ENCODE assay signal across 22 mouse cellular contexts in the genomic region with DNA sequence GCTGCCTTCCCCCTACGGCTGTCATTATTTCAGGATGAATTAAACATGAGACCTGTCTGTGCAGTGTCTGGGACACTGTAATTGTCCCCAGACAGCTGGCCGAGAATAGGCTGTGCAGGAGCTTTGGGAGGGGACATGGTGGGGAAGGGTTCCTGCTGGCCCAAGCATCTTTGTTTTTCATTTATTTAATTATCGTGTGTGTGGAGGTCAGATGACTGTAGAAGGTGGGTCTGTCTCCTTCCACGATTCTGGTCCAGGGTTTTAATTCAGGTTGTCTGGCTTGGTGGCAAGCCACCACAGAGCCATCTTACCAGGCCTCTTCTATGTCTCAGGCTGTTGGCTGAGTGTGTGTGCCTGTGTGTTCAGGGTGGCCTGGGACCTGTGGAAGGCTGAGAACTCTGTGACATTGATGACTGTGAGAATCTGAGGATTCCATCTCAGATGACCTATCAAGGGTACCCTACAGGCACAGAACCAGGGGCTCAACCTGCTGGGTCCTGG. TPM values are rescaled to one million over a fixed set of nuclear protein-coding genes. Genes with fewer than 3 reads are reported as not detected.
DNase-seq lines count a peak whose midpoint lies in the region; ATAC-seq lines count a peak whose summit lies in the region.
"Had no signal": no experiment of that assay in that cellular context is flagged by ENCODE, and none has a peak within 500 bp of the region (broad histone marks: within the 10 kb centered on the region; RNA-seq: fewer than 3 reads in every experiment).

No protein-coding gene starts in this region.

- no peaks in the 10 kb centered on the region for H3K9me3 ChIP-seq in liver, embryonic 11.5 days (ENCODE audit: control insufficient read depth, low read length)
- H3K9me3 ChIP-seq in liver, embryonic 12.5 days (replicated peaks), result no peaks in the 10 kb centered on the region
- no peaks in the 10 kb centered on the region for H3K9me3 ChIP-seq in embryonic facial prominence, embryonic 10.5 days
- no peaks in the 10 kb centered on the region for H3K9me3 ChIP-seq in midbrain, embryonic 12.5 days
- H3K9me3 ChIP-seq: embryonic facial prominence, embryonic 15.5 days; heart, embryonic 12.5 days; liver, embryonic 13.5 days; neural tube, embryonic 12.5 days had no signal

- no peak for ATAC-seq in liver, embryonic 11.5 days (replicated peaks; ENCODE audit: low FRiP score)
- ATAC-seq in liver, embryonic 12.5 days, result no peak
- no peak for ATAC-seq in midbrain, embryonic 12.5 days (ENCODE audit: low FRiP score, low read depth)
- ATAC-seq: intestine, embryonic 16.5 days; lung, postnatal 0 days; Patski had no signal

- H3K4me1 ChIP-seq in liver, embryonic 11.5 days (replicated peaks; ENCODE audit: control insufficient read depth, insufficient read depth, low read length), result no peaks in the 10 kb centered on the region
- peaks cover 6% of the 10 kb centered on the region; the same call in 1 of the 2 replicates for H3K4me1 ChIP-seq in liver, embryonic 12.5 days
- H3K4me1 ChIP-seq in embryonic facial prominence, embryonic 10.5 days, result peaks cover 26% of the 10 kb centered on the region
- H3K4me1 ChIP-seq in midbrain, embryonic 12.5 days, result peaks cover 47% of the 10 kb centered on the region

- no peak overlapping the region for H3K27ac ChIP-seq in liver, embryonic 11.5 days (ENCODE audit: low read depth, low read length)
- no peak overlapping the region for H3K27ac ChIP-seq in liver, embryonic 12.5 days
- H3K27ac ChIP-seq in embryonic facial prominence, embryonic 10.5 days (replicated peaks), result no peak overlapping the region
- H3K27ac ChIP-seq in midbrain, embryonic 12.5 days (replicated peaks), result peak overlapping the region; percentile 25
- H3K27ac ChIP-seq: embryonic facial prominence, embryonic 15.5 days; liver, embryonic 13.5 days; neural tube, embryonic 12.5 days had no signal

- no peaks in the 10 kb centered on the region for H3K27me3 ChIP-seq in liver, embryonic 11.5 days (replicated peaks; ENCODE audit: control insufficient read depth, insufficient read depth, low read length)
- H3K27me3 ChIP-seq in liver, embryonic 12.5 days (replicated peaks), result no peaks in the 10 kb centered on the region; the same call in 1 of the 2 replicates
- no peaks in the 10 kb centered on the region for H3K27me3 ChIP-seq in embryonic facial prominence, embryonic 10.5 days (replicated peaks; ENCODE audit: low read depth, poor library complexity, severe bottlenecking)
- no peaks in the 10 kb centered on the region for H3K27me3 ChIP-seq in midbrain, embryonic 12.5 days
- H3K27me3 ChIP-seq: embryonic facial prominence, embryonic 15.5 days; heart, embryonic 12.5 days; liver, embryonic 13.5 days; neural tube, embryonic 12.5 days; Patski had no signal

- H3K9ac ChIP-seq in liver, embryonic 11.5 days (ENCODE audit: low read depth, low read length), result no peak overlapping the region
- H3K9ac ChIP-seq in liver, embryonic 12.5 days, result no peak overlapping the region
- H3K9ac ChIP-seq in midbrain, embryonic 12.5 days (replicated peaks), result no peak overlapping the region
- H3K9ac ChIP-seq: embryonic facial prominence, embryonic 15.5 days; heart, embryonic 12.5 days; liver, embryonic 13.5 days; neural tube, embryonic 12.5 days had no signal

- H3K4me2 ChIP-seq in liver, embryonic 11.5 days, result no peak overlapping the region
- no peak overlapping the region for H3K4me2 ChIP-seq in liver, embryonic 12.5 days
- no peak overlapping the region for H3K4me2 ChIP-seq in midbrain, embryonic 12.5 days (replicated peaks)
- H3K4me2 ChIP-seq: embryonic facial prominence, embryonic 15.5 days; heart, embryonic 12.5 days; liver, embryonic 13.5 days; neural tube, embryonic 12.5 days had no signal

- H3K36me3 ChIP-seq in liver, embryonic 11.5 days (ENCODE audit: control insufficient read depth, insufficient read depth, low read length), result no peaks in the 10 kb centered on the region
- no peaks in the 10 kb centered on the region for H3K36me3 ChIP-seq in liver, embryonic 12.5 days
- H3K36me3 ChIP-seq in embryonic facial prominence, embryonic 10.5 days (replicated peaks), result no peaks in the 10 kb centered on the region
- no peaks in the 10 kb centered on the region for H3K36me3 ChIP-seq in midbrain, embryonic 12.5 days
- H3K36me3 ChIP-seq: embryonic facial prominence, embryonic 15.5 days; heart, embryonic 12.5 days; liver, embryonic 13.5 days; neural tube, embryonic 12.5 days had no signal

- H3K4me3 ChIP-seq in liver, embryonic 11.5 days (ENCODE audit: low read depth, low read length), result no peak overlapping the region
- no peak overlapping the region for H3K4me3 ChIP-seq in liver, embryonic 12.5 days
- no peak overlapping the region for H3K4me3 ChIP-seq in embryonic facial prominence, embryonic 10.5 days
- no peak overlapping the region for H3K4me3 ChIP-seq in midbrain, embryonic 12.5 days
- H3K4me3 ChIP-seq: embryonic facial prominence, embryonic 15.5 days; heart, embryonic 12.5 days; liver, embryonic 13.5 days; neural tube, embryonic 12.5 days had no signal

- peak; percentile 6 to 11 for DNase-seq in cerebellum, postnatal 25 days
- no peak for DNase-seq in cerebellum, adult 11 months
- peak; percentile 17 for DNase-seq in liver, embryonic 11.5 days (ENCODE audit: low spot score)
- DNase-seq in embryonic facial prominence, embryonic 10.5 days (ENCODE audit: low spot score), result peak; percentile 7
- DNase-seq in spleen, postnatal 4 days (ENCODE audit: low spot score in 2 of 2), result no peak
- DNase-seq: gastrocnemius, postnatal 14 days; heart, postnatal 36 days; layer of hippocampus, adult 9-11 months; liver, embryonic 13.5 days; retina, postnatal 1 day; spleen, adult 18-20 months; thymus, postnatal 14 days had no signal

- 68% methylated on average over 4 of the region's 4 CpGs for WGBS in liver, embryonic 11.5 days
- 64% methylated on average over 4 of the region's 4 CpGs for WGBS in liver, embryonic 12.5 days (ENCODE audit: insufficient replicate concordance)
- 55% methylated on average over 4 of the region's 4 CpGs for WGBS in embryonic facial prominence, embryonic 10.5 days
- 49% methylated on average over 4 of the region's 4 CpGs for WGBS in midbrain, embryonic 12.5 days

RNA-seq across cellular contexts. Expression of a gene that starts 5.5 kb away (rescaled TPM):
- 0.44 and 0.70 TPM in 2 replicates for polyA plus RNA-seq in liver, embryonic 11.5 days (2014; fragmentation: Nextera tagmentation; extraction: Ambion mirVana)
- 0.20 and 0.25 TPM in 2 replicates for polyA plus RNA-seq in liver, embryonic 12.5 days (2016; fragmentation: Nextera tagmentation; extraction: Ambion mirVana)
- 0.96 and 1.2 TPM in 2 replicates for polyA plus RNA-seq in embryonic facial prominence, embryonic 10.5 days (2016; fragmentation: Nextera tagmentation; extraction: Ambion mirVana)
- 1.6 and 1.9 TPM in 2 replicates for polyA plus RNA-seq in midbrain, embryonic 12.5 days (2016; fragmentation: Nextera tagmentation; extraction: Ambion mirVana)

RNA-seq across cellular contexts. Expression of a gene that starts 35.7 kb away (rescaled TPM):
- polyA plus RNA-seq in liver, embryonic 11.5 days (2014; fragmentation: Nextera tagmentation; extraction: Ambion mirVana), result 64.5 and 75.5 TPM in 2 replicates
- 58.9 and 63.6 TPM in 2 replicates for polyA plus RNA-seq in liver, embryonic 12.5 days (2016; fragmentation: Nextera tagmentation; extraction: Ambion mirVana)
- polyA plus RNA-seq in embryonic facial prominence, embryonic 10.5 days (2016; fragmentation: Nextera tagmentation; extraction: Ambion mirVana), result 92.4 and 98.6 TPM in 2 replicates
- polyA plus RNA-seq in midbrain, embryonic 12.5 days (2016; fragmentation: Nextera tagmentation; extraction: Ambion mirVana), result 94.7 and 107 TPM in 2 replicates

RNA-seq across cellular contexts. Expression of a gene that starts 36.0 kb away (rescaled TPM):
- 93.1 and 96.5 TPM in 2 replicates for polyA plus RNA-seq in liver, embryonic 11.5 days (2014; fragmentation: Nextera tagmentation; extraction: Ambion mirVana)
- polyA plus RNA-seq in liver, embryonic 12.5 days (2016; fragmentation: Nextera tagmentation; extraction: Ambion mirVana), result 73.6 and 79.1 TPM in 2 replicates
- polyA plus RNA-seq in embryonic facial prominence, embryonic 10.5 days (2016; fragmentation: Nextera tagmentation; extraction: Ambion mirVana), result 158 and 162 TPM in 2 replicates
- 168 and 177 TPM in 2 replicates for polyA plus RNA-seq in midbrain, embryonic 12.5 days (2016; fragmentation: Nextera tagmentation; extraction: Ambion mirVana)

RNA-seq across cellular contexts. Expression of a gene that starts 36.4 kb away (rescaled TPM):
- not detected in 2 replicates for polyA plus RNA-seq in liver, embryonic 11.5 days (2014; fragmentation: Nextera tagmentation; extraction: Ambion mirVana)
- not detected in 2 replicates for polyA plus RNA-seq in liver, embryonic 12.5 days (2016; fragmentation: Nextera tagmentation; extraction: Ambion mirVana)
- not detected in 2 replicates for polyA plus RNA-seq in embryonic facial prominence, embryonic 10.5 days (2016; fragmentation: Nextera tagmentation; extraction: Ambion mirVana)
- polyA plus RNA-seq in midbrain, embryonic 12.5 days (2016; fragmentation: Nextera tagmentation; extraction: Ambion mirVana), result not detected in 2 replicates
- polyA plus RNA-seq: embryonic facial prominence, embryonic 15.5 days; frontal cortex, adult 2 months; heart, embryonic 12.5 days; intestine, embryonic 16.5 days; liver, embryonic 13.5 days; lung, postnatal 0 days; neural tube, embryonic 12.5 days; Patski; stomach, embryonic 16.5 days had no signal

Comparison
In these comparisons a context has a peak if more than half of its experiments do, and no peak if none do; other contexts are left out.
1. DNase-seq: peak in cerebellum, postnatal 25 days (2 of 2), liver, embryonic 11.5 days (single experiment) and embryonic facial prominence, embryonic 10.5 days (single experiment); none in cerebellum, adult 11 months (single experiment) and spleen, postnatal 4 days (0 of 2).